Mouse (Mus musculus): ENCODE results near the gene Sf3b6. TPM values are rescaled to one million over a fixed set of nuclear protein-coding genes. Genes with fewer than 3 reads are reported as not detected.
"Not testable (repeated sequence)": the region's sequence is repeated elsewhere in the genome, so short reads cannot be mapped to it uniquely, and the experiment has no call there.

Sf3b6 gene
- polyA plus RNA-seq (2015; fragmentation: Nextera tagmentation; extraction: Ambion mirVana): 203 and 231 TPM in 2 replicates

DNA sequence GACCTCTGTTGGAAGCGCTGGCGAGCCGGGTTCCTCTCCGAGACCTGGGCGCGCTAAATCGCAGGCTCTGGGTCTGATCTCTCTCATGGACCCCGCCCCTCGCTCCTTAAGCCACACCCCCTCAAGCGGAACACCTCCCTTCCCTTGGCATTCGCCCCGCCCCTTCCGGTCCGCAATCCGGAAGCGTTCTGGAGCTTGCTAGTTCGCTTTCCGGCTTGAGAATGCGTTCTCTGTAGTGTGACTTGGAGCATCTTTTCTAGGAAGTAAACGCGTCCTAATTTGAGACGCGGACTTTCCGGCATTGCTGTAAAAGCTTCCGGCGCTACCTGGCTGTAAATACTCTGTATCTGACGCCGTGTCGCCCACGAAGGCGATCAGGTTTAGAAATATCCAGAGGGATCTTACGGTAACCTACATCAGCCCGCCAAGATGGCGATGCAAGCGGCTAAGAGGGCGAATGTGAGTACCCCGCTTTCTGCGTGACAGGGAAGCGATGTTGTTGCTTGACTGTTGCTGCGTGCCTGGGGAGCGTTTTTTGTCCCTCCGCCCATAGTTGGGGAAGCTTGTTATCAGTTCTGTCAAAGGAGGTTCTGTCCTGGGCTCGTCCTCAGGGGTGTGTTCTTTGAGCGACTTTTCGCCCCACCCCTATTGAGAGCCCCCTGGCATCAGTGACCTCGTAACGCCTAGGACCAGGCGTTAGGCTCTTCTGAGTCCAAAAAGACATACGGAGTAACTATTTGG lies at the start of gene Sf3b6:
Gene Sf3b6, plus strand, starts transcription at position 184 of the 741 bp plus-strand sequence.
- peak; percentile 99 for ATAC-seq
- H3K27ac ChIP-seq: peak within 1 kb of the TSS; percentile 95
- peaks cover 2% of the 10 kb centered on the region; the same call in 1 of the 2 replicates for H3K36me3 ChIP-seq
- peak within 1 kb of the TSS; percentile 79 for H3K4me3 ChIP-seq (replicated peaks)
- H3K4me2 ChIP-seq (replicated peaks): peak within 1 kb of the TSS; percentile 77
- no peaks in the 10 kb centered on the region for H3K9me3 ChIP-seq
- H3K4me1 ChIP-seq (replicated peaks): 0 out of 2 replicates have a peak, but pooled peaks cover 4% of the 10 kb centered on the region
- H3K9ac ChIP-seq: peak within 1 kb of the TSS; percentile 74
- under 1% methylated on average over 49 of the region's 49 CpGs for WGBS
- no peaks in the 10 kb centered on the region for H3K27me3 ChIP-seq (replicated peaks)

DNA sequence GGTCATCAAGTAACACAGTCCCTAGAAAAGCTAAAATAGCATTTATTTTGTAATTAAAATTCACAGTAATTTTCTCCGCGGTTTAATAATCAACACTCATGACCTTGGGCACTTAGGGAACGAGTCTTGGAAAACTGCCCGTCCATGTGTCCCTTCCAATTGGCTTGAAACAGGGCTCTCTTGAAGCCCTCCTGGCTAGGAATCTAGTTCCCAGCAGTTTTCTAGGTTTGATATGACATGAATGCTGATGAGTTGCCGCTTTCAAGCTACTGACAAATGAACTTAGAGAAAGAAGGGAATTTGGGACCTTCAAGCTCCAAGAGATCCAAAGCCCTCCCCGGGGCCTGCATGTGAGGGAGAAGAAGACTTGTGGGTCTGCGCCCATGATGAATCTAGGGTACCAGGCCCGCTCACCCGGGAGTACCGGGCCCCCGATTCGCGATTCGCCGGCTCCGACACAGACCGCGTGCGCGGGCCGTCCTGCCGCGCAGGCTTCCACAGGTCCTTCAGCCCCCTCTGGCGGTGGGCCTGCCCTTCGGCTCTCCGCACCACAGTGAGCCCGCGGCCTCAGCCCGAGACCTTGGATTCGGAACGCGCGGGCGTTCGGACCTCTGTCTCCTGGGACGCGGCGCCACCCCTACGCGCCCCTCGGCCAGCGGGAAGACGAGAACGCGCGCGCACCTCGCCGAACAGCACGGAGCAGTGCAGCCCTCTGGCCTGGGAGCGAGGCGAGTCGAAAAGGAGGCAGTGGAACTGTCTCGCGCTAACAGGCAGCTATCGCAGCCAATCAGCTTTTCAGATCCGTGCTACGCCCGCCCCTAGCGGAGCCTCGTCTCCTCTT lies 48.6 kb upstream of the Sf3b6 start, which contains the start of the genes Pfn4 and Fam228b:
Gene Pfn4, plus strand, starts transcription at position 531 of the 841 bp plus-strand sequence.
Gene Fam228b, minus strand, starts transcription at position 776 of the 841 bp plus-strand sequence.
- no peaks in the 10 kb centered on the region for H3K27me3 ChIP-seq (replicated peaks)
- H3K4me3 ChIP-seq (replicated peaks): peak within 1 kb of the TSS; percentile 69
- peak within 1 kb of the TSS; percentile 89 for H3K4me2 ChIP-seq (replicated peaks)
- H3K4me1 ChIP-seq (replicated peaks): 0 out of 2 replicates have a peak, but pooled peaks cover 4% of the 10 kb centered on the region
- H3K27ac ChIP-seq: peak within 1 kb of the TSS; percentile 92
- no peaks in the 10 kb centered on the region for H3K36me3 ChIP-seq
- no peaks in the 10 kb centered on the region for H3K9me3 ChIP-seq
- WGBS: 3% methylated on average over 61 of the region's 61 CpGs
- peak within 1 kb of the TSS; percentile 89 for H3K9ac ChIP-seq
- peak; percentile 100 for ATAC-seq

- peak overlapping the region; percentile 69 for H3K4me3 ChIP-seq (replicated peaks)
- peak overlapping the region; percentile 89 for H3K9ac ChIP-seq
- H3K36me3 ChIP-seq: no peaks in the 10 kb centered on the region
- peak overlapping the region; percentile 92; the same call in 1 of the 2 replicates for H3K27ac ChIP-seq
- ATAC-seq: peak; percentile 35; the same call in 1 of the 2 replicates
- H3K4me1 ChIP-seq (replicated peaks): 0 out of 2 replicates have a peak, but pooled peaks cover 4% of the 10 kb centered on the region
- WGBS: 22% methylated on average over 13 of the region's 13 CpGs
- H3K4me2 ChIP-seq (replicated peaks): peak overlapping the region; percentile 89
- H3K27me3 ChIP-seq (replicated peaks): no peaks in the 10 kb centered on the region
- H3K9me3 ChIP-seq: no peaks in the 10 kb centered on the region
Observed at GRCm38 (mm10) chr12:4769333-4769723, 48.0 kb upstream of the Sf3b6 start.

- no peaks in the 10 kb centered on the region for H3K4me1 ChIP-seq (replicated peaks)
- no peak overlapping the region for H3K27ac ChIP-seq
- H3K4me3 ChIP-seq (replicated peaks): no peak overlapping the region
- no peak overlapping the region for H3K4me2 ChIP-seq (replicated peaks)
- H3K9ac ChIP-seq: no peak overlapping the region
- no peaks in the 10 kb centered on the region for H3K27me3 ChIP-seq (replicated peaks)
- H3K9me3 ChIP-seq: no peaks in the 10 kb centered on the region
- no peaks in the 10 kb centered on the region for H3K36me3 ChIP-seq
- WGBS: 84% methylated on average over 8 of the region's 8 CpGs
- ATAC-seq: no peak
Observed at GRCm38 (mm10) chr12:4774895-4775587, 42.3 kb upstream of the Sf3b6 start.

DNA sequence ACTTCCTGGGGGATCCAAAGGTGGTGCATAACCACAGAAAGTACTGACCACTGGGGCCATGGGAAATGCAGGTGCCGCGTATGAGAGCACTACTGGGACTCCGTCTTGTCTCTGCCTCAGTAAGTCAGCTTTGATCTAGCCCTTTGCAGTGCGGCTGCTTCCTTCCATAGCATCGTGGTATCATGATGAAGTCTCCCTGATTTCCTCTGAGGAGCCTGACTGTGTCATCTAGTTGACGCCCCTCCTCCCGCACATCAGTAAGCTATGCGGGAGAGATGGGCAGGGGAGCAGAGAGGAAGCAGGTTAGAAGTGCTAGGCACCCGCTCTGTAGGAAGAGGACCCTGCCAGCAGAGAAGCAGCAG lies 41.8 kb upstream of the Sf3b6 start:
- H3K36me3 ChIP-seq: no peaks in the 10 kb centered on the region
- WGBS: 77% methylated on average over 9 of the region's 9 CpGs
- H3K4me3 ChIP-seq (replicated peaks): no peak overlapping the region
- no peaks in the 10 kb centered on the region for H3K4me1 ChIP-seq (replicated peaks)
- H3K27ac ChIP-seq: no peak overlapping the region
- no peak overlapping the region for H3K9ac ChIP-seq
- no peaks in the 10 kb centered on the region for H3K9me3 ChIP-seq
- no peaks in the 10 kb centered on the region for H3K27me3 ChIP-seq (replicated peaks)
- no peak for ATAC-seq
- H3K4me2 ChIP-seq (replicated peaks): no peak overlapping the region

- Histone ChIP-seq H3K4me3 (replicated peaks) (no peak overlapping the region), H3K27ac (no peak overlapping the region), H3K9ac (no peak overlapping the region), H3K4me2 (replicated peaks) (no peak overlapping the region), H3K9me3 (no peaks in the 10 kb centered on the region), H3K4me1 (replicated peaks) (no peaks in the 10 kb centered on the region), H3K27me3 (replicated peaks) (no peaks in the 10 kb centered on the region), H3K36me3 (no peaks in the 10 kb centered on the region)
- no peak for ATAC-seq
- WGBS: 83% methylated on average over 6 of the region's 6 CpGs
Observed at GRCm38 (mm10) chr12:4777734-4778133, 39.6 kb upstream of the Sf3b6 start.

DNA sequence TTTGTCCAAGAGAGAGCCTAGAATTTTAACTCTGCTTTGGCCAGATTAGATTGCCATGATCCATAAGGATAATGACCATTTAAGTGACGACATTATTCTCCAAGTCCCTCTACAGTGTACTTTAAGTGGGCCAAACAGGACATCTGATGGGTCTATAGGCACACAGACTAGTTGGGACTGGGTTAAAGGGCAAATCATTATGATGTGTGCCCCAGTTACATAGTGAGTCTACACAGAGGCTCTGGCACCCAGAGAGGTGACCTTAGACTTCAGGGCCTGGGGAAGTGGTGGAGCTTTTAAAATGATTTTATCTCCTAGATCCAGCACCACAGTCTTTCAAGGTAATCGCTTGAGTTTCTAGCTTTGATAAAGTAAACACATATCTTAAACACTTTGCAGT lies 37.1 kb upstream of the Sf3b6 start:
- Histone ChIP-seq H3K27me3 (replicated peaks) (no peaks in the 10 kb centered on the region), H3K27ac (no peak overlapping the region), H3K4me3 (replicated peaks) (no peak overlapping the region), H3K4me2 (replicated peaks) (no peak overlapping the region), H3K4me1 (replicated peaks) (no peaks in the 10 kb centered on the region), H3K9ac (no peak overlapping the region), H3K9me3 (no peaks in the 10 kb centered on the region), H3K36me3 (no peaks in the 10 kb centered on the region)
- 59% methylated on average over 2 of the region's 2 CpGs for WGBS
- ATAC-seq: no peak

GRCm38 (mm10) chr12:4781270-4781669 lies 36.1 kb upstream of the Sf3b6 start:
- 88% methylated on average over 1 of the region's 1 CpGs for WGBS
- no peak for ATAC-seq
- H3K4me2 ChIP-seq (replicated peaks): no peak overlapping the region
- no peaks in the 10 kb centered on the region for H3K4me1 ChIP-seq (replicated peaks)
- no peaks in the 10 kb centered on the region for H3K9me3 ChIP-seq
- H3K4me3 ChIP-seq (replicated peaks): no peak overlapping the region
- no peaks in the 10 kb centered on the region for H3K27me3 ChIP-seq (replicated peaks)
- H3K9ac ChIP-seq: no peak overlapping the region
- no peak overlapping the region for H3K27ac ChIP-seq
- no peaks in the 10 kb centered on the region for H3K36me3 ChIP-seq

DNA sequence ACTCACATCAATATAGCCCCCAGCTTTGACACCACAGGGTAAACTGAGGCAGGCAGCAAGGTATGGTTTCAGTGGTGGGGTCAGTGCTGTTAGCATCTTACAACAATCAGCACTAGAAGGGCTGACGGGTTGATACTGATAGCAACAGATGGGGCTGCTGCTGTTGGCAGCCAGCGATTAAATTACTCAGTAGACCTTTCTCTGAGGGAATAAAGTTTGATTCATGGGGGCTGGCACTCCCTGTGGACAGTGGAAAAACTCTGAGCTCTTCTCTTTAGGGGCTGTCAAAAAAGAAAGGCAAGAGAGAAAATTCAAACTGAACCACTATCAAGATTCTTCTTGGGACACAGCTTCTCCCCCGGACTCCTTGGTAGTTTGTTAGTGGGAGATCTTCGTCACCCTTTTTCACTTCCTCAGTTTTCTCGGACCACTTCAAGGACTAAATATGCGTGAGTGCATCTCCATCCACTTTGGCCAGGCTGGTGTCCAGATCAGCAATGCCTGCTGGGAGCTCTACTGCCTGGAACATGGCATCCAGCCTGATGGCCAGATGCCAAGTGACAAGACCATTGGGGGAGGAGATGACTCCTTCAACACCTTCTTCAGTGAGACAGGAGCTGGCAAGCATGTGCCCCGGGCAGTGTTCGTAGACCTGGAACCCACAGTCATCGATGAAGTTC lies 35.5 kb upstream of the Sf3b6 start:
- not testable (repeated sequence) for H3K9ac ChIP-seq; ATAC-seq; H3K27ac ChIP-seq; H3K9me3 ChIP-seq; H3K4me3 ChIP-seq (replicated peaks); H3K36me3 ChIP-seq; H3K4me2 ChIP-seq (replicated peaks); H3K27me3 ChIP-seq (replicated peaks); H3K4me1 ChIP-seq (replicated peaks)
- WGBS: 85% methylated on average over 9 of the region's 9 CpGs

DNA sequence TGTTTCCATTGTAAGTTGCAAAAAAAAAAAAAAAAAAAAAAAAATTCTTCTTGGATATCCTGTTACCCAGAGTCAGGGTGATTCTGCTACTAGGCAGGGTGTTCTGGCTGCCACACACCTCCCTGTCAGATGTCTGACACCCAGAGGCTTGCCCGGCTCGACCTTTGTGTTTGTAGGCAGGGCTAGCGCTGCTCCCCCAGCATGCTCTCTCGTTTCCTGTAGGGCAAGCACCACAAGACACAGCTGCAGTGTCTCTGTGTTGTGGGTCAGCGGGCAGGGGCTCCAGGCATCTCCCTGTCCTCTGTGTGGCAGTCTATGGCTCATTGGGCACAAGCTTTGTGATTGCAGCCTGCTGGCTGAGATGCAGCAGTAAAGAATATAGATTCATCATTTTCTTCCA lies 33.7 kb upstream of the Sf3b6 start:
- Histone ChIP-seq H3K27me3 (replicated peaks) (no peaks in the 10 kb centered on the region), H3K9ac (no peak overlapping the region), H3K27ac (no peak overlapping the region), H3K4me1 (replicated peaks) (no peaks in the 10 kb centered on the region), H3K36me3 (no peaks in the 10 kb centered on the region), H3K4me3 (replicated peaks) (no peak overlapping the region), H3K4me2 (replicated peaks) (no peak overlapping the region), H3K9me3 (no peaks in the 10 kb centered on the region)
- WGBS: 56% methylated on average over 5 of the region's 5 CpGs
- no peak for ATAC-seq

DNA sequence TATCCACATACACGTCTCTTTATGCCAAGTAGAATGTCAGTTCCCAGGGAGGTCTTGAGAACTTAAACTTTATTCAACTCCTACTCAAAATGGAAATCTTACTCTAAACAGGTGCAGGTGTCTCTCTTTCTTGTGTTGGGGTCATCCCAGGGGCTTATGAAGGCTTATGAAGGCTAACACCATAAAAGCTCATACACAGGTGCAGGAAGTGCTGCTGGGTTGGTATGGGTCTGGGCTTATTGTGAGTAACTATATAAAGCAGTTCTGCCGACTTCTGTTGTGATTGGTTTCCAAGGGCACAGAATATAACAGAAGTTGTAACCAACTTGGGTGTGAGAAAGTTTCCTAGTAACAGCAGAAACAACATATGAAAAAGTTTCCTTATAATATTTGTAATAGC lies 32.9 kb upstream of the Sf3b6 start:
- Histone ChIP-seq H3K4me3 (replicated peaks) (no peak overlapping the region), H3K4me1 (replicated peaks) (no peaks in the 10 kb centered on the region), H3K27ac (no peak overlapping the region), H3K9me3 (no peaks in the 10 kb centered on the region), H3K9ac (no peak overlapping the region), H3K36me3 (no peaks in the 10 kb centered on the region), H3K4me2 (replicated peaks) (no peak overlapping the region), H3K27me3 (replicated peaks) (no peaks in the 10 kb centered on the region)
- 65% methylated on average over 2 of the region's 2 CpGs for WGBS
- ATAC-seq: no peak
